Mouse (Mus musculus): ENCODE measurements around the gene Tamm41.

The Tamm41 gene

DNA sequence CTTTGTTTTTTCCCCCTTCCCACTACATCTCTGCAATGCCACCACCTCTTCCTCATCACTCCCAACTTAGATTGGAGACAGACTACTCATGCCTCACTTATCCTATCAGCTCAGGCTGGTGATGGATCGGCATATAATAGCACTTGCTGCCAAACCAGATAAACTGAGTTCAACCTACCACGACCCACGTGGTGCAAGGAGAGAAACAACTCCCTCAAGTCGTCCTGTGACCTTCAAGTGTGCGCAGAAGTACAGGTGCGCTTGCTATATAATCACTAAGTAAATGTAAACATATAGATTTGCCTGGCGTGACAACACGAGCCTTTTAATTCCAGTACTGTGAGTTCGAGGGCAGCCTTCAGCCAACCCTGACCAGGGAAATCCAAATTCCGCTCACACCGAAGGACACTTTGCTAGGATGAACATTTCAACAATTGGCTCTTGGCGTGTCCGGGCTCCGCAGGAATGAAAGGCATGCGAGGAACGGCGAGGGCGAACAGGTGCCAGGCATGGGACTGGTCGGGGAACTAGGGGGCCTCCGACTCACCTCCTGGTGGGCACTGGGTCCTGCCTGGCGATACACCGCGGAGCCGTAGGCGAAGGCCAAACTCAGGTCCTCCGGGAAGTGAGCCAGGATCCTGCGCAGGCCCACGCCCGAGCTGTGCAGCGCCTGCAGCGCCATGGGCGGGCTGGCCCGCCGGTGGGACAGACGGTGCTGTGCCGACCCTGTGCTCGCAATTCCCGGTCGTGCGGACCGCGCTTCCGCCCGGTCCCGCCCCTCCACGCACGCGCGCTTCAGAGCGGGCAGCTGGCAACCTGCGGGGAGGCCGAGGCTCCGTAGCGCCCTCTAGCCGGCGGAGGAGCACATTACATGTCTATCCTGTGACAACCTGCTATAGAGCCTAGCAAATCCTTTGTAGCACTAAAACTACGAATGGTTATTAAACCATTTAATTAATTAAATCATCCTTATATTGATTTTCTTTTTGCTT is at the start of gene Tamm41:
Gene Tamm41, minus strand, starts transcription at position 774 of the 992 bp plus-strand sequence.
- DNase-seq: peak; percentile 94

DNA sequence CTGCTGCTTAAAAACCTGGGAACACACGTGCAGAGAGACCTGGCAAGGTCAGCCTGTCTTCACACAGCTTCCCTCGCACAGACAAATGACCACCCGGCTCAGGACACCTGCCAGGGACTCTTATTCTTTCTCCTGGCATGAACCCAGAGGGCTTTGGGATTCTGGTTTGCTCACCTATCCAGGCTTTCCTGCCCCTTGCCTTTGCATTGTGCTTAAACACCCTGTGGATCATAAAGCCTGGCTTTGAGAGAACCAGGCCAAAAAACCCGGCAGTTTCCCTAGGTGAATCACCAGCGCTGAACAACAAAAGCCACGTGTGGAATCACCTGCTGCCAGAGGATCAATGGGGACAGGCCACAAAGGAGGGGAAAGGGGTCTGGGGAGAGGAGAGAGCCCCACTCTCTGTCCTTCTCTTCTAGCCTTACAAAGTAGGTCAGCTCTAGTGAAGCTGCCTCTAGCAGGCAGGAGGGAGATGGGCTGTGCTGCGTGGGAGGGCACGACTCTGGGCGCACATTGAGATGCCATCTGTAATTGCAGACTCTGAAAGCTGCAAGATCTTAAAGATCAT is 47.7 kb upstream of the Tamm41 start:
- DNase-seq: no peak

DNA sequence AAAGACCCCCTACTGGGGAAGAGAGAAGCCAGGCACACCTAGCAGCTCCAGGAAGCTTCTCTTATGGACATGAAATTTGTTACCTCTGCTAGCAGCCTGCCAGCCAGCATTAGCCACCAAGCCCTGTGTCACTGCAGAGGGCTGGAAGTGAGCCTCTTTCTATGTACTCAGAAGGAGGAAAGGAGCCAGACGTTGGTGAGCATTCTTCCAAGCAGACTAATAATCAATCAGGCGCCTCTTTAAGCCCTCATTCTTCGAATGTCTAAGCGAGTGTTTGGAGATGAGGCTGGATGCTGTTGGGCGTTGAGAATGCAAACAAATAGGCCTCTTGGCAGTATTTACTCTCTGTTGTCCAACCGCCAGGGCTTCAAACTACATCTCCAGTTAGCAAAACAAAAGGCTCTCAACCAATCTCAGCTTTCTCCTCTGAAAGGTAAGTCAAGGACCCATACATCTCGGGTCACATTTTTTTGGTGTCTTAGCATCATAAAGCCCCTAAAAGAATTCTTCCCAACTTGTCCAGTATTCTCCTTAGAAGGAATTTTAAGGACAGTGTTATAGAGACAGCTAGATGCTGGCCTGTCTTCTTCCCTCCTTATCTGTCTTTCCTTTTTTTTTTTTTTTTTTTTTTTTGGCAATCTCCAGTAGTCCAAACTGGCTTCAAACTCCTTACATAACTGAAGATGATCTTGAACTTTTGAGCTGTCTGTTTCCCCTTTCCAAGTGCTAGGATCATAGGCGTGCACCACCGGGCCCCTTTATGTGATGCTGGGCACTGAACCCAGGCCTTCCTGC is 39.3 kb upstream of the Tamm41 start:
- no peak for DNase-seq

DNA sequence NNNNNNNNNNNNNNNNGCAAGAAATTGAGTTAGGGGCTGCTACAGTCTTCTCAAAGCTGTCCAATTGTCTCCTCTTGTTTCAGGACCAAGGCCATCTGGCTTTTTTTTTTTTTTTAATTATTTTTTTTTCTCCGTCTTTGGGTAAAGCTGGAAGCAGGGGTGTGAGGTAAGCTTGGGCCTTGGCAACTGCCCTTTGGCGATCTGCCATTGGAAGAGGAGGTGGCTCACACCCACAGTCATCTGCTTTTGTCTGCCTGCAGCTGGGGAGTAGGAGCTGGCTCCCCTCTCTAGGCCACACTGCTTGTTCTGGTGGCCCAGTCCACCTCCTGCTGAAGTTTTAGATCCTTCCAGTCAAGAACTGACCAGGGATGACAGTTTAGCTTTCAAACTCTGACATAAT is 34.3 kb upstream of the Tamm41 start:
- no peak for DNase-seq

DNA sequence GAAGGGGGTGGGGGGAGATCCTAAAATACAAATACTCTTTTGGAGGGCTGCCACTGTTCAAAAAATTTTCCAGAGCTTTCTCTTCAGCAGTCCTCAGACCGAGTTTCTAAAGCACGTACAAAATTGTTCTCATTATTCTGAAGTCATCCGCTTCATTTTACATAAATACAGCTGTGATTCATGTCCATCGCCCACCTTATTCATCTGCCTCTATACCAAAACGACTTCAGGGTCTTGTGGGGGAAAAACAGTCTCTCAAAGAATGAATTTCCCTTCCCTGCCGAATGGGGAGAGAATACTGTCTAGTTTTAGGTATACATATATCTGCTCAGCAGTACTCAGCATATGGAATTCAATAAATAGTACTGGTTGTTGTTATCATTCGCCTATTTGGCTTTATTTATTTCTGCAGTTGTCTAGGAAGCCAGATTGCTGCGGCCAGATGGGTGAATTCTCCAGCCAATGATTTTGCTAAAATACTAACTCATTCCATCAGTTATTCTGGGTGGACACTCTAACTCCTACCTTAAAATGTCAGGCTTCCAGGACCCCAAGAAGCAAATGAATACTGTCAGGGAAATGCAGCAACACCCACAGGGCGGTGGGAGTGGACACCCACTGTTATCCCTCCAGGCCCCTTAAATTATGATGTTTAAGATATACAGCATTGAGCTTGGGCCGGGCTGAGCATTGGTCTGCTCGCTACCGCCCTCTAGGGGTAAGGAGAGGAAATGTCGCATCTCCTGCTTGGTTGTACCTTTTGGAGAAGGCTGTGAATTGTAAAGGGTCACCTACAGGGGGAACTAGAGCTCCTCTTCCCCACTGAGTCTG is 27.9 kb upstream of the Tamm41 start:
- peak; percentile 81 for DNase-seq

DNA sequence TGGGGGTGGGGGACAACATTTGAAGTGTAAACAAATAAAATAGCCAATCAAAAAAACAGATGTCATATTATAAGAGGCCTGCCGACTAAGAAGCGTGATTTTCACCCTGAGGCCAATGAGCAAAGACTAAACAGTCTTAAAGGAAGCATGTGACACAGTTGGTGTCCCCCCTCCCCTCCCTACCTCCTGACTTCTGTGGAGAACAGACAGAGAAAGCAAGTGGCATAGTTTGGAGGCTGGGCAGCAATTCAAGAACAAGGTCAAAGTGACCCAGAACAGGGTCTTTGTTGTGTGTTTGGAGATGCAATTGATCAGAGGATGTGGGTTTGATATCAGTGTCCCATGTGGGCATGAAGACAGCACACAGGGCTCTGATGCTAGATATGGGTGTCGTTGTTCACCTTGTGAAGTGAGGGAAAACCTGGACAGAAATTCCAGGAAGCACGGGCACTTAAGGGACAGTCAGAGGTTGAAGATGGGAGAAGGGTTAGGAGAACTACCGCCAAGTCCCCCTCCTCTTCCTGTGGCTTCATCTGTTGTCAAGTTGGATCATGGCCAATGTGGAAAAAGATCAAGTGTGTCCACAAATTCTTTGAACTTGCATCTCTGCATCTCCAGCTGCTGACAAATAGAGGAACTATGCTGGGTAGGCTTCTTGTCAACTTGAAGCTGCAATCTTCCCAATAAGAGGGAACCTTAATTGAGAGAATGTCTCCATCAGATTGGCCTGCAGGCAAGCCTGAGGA is 25.1 kb upstream of the Tamm41 start:
- DNase-seq: no peak

DNA sequence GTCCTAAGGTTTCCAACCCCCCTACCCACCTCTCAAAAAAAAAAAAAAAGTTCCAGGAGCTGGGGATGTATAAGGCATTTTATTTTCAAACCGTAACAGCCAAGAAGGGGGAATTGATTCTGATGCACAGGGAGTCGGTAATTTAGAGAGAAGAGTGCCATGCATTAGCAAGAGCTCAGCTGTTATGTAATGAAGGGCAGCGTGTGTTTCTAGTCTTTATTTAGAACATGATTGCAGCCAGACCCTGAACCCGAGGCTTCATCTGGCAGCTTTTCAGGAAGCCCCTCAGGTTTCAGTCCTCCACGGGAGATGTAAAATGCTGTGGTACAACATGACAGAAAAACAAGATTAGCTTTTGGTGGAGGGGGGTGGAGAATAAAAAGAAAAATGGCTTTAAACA is 21.6 kb upstream of the Tamm41 start:
- DNase-seq: no peak

DNA sequence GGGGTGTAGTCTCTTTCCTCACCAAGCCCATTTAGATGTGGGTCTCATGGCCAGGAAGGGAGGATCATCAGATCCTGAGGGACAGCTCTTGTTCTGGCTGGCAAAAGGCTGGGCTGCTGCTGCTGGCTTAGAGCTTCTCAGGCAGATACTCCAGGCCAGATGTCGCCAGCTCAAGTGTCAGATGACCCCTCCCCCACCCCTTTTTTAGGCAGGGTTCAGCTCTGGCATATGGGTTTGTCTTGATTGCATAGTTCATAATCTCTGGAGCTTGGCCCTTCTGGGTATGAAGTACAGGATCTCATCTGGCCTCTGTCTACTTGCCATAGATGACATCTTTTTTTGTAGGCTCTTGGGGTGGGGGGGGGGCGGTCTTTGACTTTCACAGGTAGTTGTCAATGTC is 19.0 kb upstream of the Tamm41 start:
- no peak for DNase-seq

DNA sequence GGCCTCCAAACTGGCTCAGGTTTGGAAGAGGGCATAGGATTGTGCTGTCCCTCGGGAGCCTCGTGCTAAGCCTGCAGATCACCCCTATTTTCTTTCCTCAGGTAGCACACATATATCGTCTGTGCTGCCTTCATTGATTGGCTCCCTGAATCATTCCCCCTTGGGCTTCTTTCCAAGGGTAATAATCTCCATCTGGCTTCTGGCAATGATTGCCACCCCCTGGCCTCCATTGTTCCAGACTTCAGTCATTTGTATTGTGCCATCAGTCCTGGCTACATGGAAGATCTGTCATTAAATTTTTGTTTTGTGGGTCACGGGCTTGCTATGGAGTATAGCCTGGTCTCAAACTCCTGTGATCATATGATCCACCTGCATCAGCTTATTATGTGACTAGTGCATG is 17.8 kb upstream of the Tamm41 start:
- no peak for DNase-seq

DNA sequence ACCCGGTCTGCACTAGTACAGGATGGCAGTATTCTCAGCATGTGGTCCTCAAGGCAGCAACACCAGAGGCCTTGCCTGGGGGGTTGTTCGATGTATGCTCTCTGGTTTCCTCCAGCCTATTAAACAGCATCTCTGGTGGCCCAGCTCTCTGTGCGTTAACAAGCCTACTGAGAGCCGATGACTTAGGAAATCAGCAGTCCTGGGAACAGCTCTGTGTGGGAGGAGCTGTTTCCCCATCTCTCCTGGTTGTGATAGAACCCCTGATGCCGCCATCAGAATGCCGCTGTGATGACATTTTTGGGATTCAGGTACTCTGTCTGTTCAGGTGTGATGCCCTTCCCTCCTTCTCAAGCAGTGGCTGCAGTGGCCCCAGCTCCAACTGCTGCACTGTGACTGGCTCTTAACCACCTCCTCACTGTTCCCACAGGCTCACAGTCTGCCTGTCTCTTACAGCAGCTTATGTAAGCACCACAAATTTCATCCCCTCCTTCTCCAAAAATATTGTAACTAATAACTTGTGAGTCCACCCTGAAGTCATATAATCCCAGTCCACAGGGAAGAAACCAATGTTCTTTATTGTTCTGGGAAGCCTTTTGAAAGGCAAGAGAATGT is 14.0 kb upstream of the Tamm41 start:
- no peak for DNase-seq

DNA sequence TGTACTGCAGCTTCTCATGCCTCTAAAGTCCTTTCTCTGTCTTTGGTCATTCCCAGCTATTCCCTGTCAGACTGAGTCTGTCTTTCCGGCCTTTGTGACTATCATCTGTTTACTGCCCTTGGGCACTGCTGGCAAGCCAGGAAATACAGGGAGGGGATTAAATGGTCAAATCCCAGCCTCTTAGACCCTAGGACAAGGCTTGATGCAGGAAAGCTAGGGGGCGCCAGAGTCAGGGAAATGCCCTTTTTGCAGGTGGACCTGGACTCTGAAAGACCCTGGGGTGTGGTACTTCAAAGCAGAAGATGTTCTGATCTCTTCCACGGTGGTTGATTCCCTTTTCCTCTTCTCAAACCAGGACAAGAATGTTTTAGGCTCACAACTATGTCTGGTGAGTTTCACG is 11.3 kb upstream of the Tamm41 start:
- DNase-seq: peak; percentile 68

DNA sequence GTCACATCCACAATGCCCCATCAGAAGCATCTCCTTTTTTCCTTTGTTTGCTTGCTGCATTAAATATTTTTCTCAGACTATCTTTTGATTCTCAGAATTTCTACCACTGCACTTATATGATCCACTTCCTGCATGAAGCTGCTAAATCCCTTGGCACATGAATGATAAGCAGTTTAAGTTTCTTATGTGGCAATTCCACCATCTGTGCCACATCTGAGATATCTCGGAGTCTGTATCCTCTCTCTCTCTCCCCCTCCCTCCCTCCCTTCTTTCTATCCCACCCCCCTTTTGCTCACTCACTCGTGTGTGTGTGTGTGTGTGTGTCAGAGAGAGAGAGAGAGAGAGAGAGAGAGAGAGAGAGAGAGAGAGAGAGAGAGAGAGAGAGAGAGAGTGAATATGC is 10.1 kb upstream of the Tamm41 start:
- no peak for DNase-seq

DNA sequence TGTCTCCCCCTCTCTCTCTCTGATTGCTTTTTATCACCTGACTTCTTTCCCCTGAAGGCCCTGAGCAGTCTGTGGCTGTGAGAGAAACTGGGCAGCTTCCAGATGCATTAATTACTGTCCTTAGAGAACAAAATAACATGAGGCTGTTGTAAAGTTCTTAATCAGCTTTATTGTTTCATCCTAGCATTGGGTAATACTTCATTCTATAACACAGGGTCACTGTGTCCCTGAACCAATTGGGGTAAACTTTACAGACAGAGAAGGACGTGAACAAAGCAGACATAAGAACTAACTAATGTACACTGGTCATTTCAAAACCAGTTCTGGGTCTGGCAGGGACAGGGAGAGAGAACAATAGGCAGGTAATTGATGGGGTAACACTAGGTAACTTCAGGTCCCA is 8.4 kb upstream of the Tamm41 start:
- DNase-seq: no peak

DNA sequence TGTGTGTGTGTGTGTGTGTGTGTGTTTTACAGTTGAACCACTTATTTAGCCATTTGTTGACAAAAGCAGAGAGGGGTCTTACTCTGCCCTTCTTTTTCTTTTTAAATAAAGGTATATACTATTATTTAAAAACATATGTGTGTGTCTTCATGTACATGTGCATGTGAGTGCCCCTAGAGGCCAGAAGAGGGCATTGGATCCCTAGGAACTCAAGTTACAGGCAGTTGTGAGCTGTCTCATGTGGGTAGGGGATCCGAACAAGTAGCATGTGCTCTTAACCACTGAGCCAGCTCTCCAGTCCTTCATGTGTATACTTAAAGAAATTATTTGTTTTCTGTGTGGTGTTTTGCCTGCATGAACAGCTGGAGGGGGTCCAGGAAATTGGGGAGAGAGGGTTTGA is 7.0 kb upstream of the Tamm41 start:
- peak; percentile 22 for DNase-seq

DNA sequence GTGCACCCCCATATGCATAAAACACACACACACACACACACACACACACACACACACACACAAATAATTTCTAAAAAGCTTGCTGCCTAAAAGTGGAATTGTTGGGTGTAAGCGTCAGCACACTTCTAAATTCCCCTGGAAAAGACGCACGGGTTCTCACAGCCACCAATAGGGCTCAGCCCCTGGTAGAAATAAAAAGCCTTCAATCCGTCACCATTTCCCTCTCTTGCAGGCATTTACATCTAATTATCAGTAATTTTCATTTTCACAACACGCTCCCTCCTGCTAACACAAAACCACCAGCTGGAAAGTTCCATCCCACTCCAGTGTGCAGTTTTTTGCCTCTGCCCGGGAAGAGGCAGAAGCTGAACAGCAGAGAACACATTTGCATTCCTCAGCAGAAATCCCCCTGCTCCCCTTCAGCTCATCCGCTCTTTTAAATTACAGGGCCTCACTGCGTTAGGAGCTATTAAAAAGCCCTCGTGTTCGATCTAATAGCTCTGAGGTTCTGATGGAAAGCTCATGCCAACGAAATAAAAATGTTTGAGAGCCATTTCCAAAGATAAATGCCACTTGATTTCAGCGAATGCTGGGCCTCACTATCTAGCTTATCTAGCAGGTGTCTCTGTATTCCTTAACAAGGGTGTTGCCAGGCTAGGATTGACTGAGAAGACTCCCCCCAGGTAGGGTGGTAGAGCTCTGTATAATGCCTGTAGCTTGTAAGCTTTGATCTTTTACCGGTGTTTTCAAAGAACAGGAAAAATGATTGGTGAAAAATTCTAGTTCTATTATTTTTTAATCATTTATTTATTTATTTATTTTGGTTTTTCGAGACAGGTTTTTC is 6.2 kb upstream of the Tamm41 start:
- DNase-seq: no peak

DNA sequence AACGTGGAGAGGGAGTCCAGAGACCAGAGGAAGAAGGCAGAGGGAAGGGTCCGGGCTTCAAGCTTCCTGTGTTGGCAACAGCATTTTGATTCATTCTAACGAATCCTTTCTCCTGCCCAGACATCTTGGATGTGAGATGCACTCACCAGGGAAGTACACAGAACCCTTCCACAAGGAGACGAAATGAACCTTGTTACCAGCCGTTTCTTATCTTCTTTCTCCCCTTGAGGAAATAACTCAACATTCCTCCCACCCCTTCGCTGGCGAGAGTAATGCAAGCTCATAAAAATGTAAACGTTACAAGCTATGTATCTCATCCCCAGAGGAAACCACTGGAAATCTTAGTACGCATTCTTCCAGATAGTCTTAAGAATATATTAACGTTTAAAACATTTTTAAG is 4.9 kb upstream of the Tamm41 start:
- no peak for DNase-seq

DNA sequence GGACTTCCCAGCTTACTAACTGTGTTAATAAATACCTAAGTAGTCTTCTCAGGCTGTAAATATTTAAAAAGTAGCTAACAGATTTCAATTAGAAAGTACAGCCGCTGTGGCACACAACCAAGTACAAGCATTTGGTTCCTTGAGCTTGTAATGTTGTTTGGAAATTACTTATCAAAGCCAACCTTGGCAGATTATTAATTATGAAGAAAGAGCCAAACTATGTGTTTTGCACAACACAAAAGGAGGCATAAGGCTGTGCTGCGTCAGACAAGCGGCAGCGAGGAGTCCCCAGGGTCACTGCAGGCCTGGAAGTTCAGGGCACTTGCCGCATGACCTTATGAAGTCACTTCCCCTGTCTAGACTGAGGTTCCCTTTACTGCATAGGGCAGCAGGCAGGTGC is 4.2 kb downstream of the Tamm41 start:
- no peak for DNase-seq

DNA sequence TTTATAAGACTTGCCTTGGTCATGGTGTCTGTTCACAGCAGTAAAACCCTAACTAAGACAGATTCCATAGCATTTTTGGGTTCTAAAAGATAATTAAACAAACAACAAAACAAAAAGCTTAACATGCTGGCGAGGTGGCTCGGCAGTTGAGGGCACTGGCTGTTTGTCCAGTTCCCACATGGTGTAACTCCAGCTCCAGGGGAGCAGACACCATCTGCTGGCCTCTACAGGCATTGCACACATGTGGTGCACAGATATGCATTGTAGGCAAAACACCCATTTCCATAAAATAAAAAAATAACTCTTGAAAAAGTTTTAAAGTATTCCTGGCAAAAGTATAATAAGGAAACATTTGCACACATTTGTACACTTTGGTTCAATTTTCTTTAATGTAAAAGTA is 7.6 kb downstream of the Tamm41 start:
- no peak for DNase-seq

DNA sequence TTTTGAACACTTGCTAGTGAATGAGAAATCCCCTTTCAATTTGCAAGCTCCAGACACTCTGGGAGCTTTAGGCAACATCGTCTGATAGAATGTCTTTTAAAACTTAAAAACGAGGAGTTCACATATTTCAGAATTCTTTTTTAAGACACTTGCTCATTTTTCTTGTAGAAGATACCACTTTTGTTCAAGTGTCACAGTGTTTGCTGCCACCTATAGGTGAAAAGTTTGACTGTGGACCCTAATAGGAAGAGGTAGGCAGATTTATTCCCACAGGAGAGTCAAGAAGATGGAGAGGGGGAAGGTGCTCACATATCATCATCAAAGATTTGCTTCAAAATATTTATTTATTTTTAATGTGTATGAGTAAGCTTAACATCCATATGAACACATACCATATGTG is 8.4 kb downstream of the Tamm41 start:
- no peak for DNase-seq

DNA sequence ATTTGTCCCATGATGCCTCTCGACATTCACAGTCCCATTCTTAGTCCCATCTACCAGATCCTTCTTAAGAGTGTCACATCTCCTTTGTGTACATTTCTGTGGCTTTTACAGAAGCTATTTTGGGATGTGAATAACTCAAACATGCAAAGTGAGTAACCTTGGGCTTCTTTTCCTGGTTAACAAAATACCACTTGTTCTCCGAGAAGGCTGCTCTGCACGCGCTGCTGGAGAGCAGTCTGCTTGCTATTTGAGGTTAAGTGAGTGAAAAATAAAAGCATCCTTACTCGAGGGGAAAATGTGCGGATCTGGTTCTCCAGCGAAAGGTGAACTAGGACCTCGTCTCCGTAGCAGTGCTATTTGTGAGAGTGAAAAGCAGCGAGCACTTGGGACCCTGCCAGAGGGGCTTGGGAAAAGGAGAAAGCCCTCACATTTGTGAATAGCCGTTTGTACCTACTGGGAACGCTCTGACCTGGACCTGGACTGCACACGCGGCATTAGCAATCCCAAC is 10.1 kb downstream of the Tamm41 start:
- DNase-seq: no peak
